Mouse (Mus musculus) MEL (cell line): ENCODE measurements around the gene Pdia6. TPM values are rescaled to one million over a fixed set of nuclear protein-coding genes. Genes with fewer than 3 reads are reported as not detected.

Source experiments
- DNase-seq: peaks from one replicate; pipeline ENCODE4 v3.0.0; 2011; ENCODE audit warnings: low read depth, low spot score
- H3K27ac ChIP-seq: 2 replicates; pipeline ENCODE4 v1.5.1; 2012; ENCODE audit warnings: low read depth, mild to moderate bottlenecking, control low read depth, low read length, moderate library complexity; ENCODE audit not compliant: control insufficient read depth
- H3K27me3 ChIP-seq, 2 experiments: fragments of 150-350 bp in 1 of 2; sonication (generic) in 1 of 2; 2 replicates each; pipeline ENCODE4 v1.6.1; 2012; ENCODE audit warnings: low read length in 2 of 2, mild to moderate bottlenecking in 2 of 2, improper control_type of control experiment in 1 of 2, moderate library complexity in 1 of 2; ENCODE audit not compliant: insufficient read depth in 2 of 2, control insufficient read depth in 1 of 2
- H3K36me3 ChIP-seq, 2 experiments: 2 replicates each; pipeline ENCODE4 v1.6.1; 2012 to 2014; ENCODE audit warnings: low read length in 2 of 2, improper control_type of control experiment in 1 of 2, inconsistent platforms in 1 of 2, mild to moderate bottlenecking in 1 of 2; ENCODE audit not compliant: insufficient read depth in 2 of 2, control insufficient read depth in 1 of 2
- H3K4me1 ChIP-seq, 2 experiments: fragments of 150-350 bp in 1 of 2; sonication (generic) in 1 of 2; 2 replicates each; pipeline ENCODE4 v1.6.1; 2012; ENCODE audit warnings: low read length in 2 of 2, improper control_type of control experiment in 1 of 2, mild to moderate bottlenecking in 1 of 2; ENCODE audit not compliant: insufficient read depth in 2 of 2, control insufficient read depth in 1 of 2
- H3K4me3 ChIP-seq, 2 experiments: fragments of 150-350 bp in 1 of 2; sonication (generic) in 1 of 2; 2 replicates each; pipeline ENCODE4 v1.5.1; 2012; ENCODE audit warnings: low read depth in 2 of 2, low read length in 2 of 2, mild to moderate bottlenecking in 2 of 2, moderate library complexity in 2 of 2, control low read depth in 1 of 2, improper control_type of control experiment in 1 of 2; ENCODE audit not compliant: control insufficient read depth in 1 of 2, insufficient read depth in 1 of 2
- H3K79me2 ChIP-seq: 2 replicates; pipeline ENCODE4 v1.6.1; 2012; ENCODE audit warnings: mild to moderate bottlenecking, low read length, moderate library complexity; ENCODE audit not compliant: control insufficient read depth, poor library complexity, insufficient read depth
- H3K9ac ChIP-seq: 2 replicates; pipeline ENCODE4 v1.6.1; 2012; ENCODE audit warnings: low read depth, mild to moderate bottlenecking, control low read depth, low read length, moderate library complexity; ENCODE audit not compliant: control insufficient read depth, poor library complexity, severe bottlenecking
- H3K9me3 ChIP-seq: fragments of 150-350 bp; sonication (generic); replicated peaks from 2 replicates; pipeline ENCODE4 v1.6.1; 2012; ENCODE audit warnings: mild to moderate bottlenecking, low read length, improper control_type of control experiment, moderate library complexity; ENCODE audit not compliant: insufficient read depth
- CTCF ChIP-seq, 3 experiments: IDR thresholded peaks in 2 of 3; conservative IDR thresholded peaks in 1 of 3; 2 replicates each; pipeline ENCODE4 v1.5.1; 2011 to 2012; ENCODE audit warnings: low read length in 3 of 3, low read depth in 2 of 3, mild to moderate bottlenecking in 2 of 3, improper control_type of control experiment in 1 of 3, inconsistent platforms in 1 of 3, mixed read lengths in 1 of 3, moderate library complexity in 1 of 3; ENCODE audit not compliant: control insufficient read depth in 1 of 3, insufficient read depth in 1 of 3, poor library complexity in 1 of 3, severe bottlenecking in 1 of 3
- ELF1 ChIP-seq: IDR thresholded peaks from 2 replicates; pipeline ENCODE4 v1.6.1; 2014; ENCODE audit warnings: low read depth, mild to moderate bottlenecking, inconsistent platforms, low read length, improper control_type of control experiment, moderate library complexity
- EP300 ChIP-seq, 2 experiments: IDR thresholded peaks; 2 replicates each; pipeline ENCODE4 v1.6.1; 2011; ENCODE audit warnings: improper control_type of control experiment in 2 of 2, low read length in 2 of 2, low read depth in 1 of 2, mild to moderate bottlenecking in 1 of 2
- ETS1 ChIP-seq: IDR thresholded peaks from 2 replicates; pipeline ENCODE4 v1.6.1; 2012; ENCODE audit warnings: low read depth, mild to moderate bottlenecking, inconsistent platforms, low read length, improper control_type of control experiment, moderate library complexity
- HCFC1 ChIP-seq: IDR thresholded peaks from 2 replicates; pipeline ENCODE4 v1.6.1; 2012; ENCODE audit warnings: low read depth, mild to moderate bottlenecking, inconsistent platforms, low read length, improper control_type of control experiment, moderate library complexity
- JUND ChIP-seq: IDR thresholded peaks from 2 replicates; pipeline ENCODE4 v1.6.1; 2011; ENCODE audit warnings: low read depth, mild to moderate bottlenecking, improper control_type of control experiment, low read length
- MAX ChIP-seq: IDR thresholded peaks from 2 replicates; pipeline ENCODE4 v1.6.1; 2011; ENCODE audit warnings: low read length, improper control_type of control experiment
- MXI1 ChIP-seq: IDR thresholded peaks from 2 replicates; pipeline ENCODE4 v1.6.1; 2011; ENCODE audit warnings: mild to moderate bottlenecking, low read depth, low read length, improper control_type of control experiment
- MYB ChIP-seq: IDR thresholded peaks from 2 replicates; pipeline ENCODE4 v1.6.1; 2011; ENCODE audit warnings: mild to moderate bottlenecking, low read depth, low read length, improper control_type of control experiment
- NRF1 ChIP-seq: IDR thresholded peaks from 2 replicates; pipeline ENCODE4 v1.6.1; 2014; ENCODE audit warnings: low read depth, mild to moderate bottlenecking, inconsistent platforms, low read length, improper control_type of control experiment, moderate library complexity; ENCODE audit not compliant: poor library complexity, insufficient read depth, severe bottlenecking
- POLR2A ChIP-seq, 2 experiments: IDR thresholded peaks; 2 replicates each; pipeline ENCODE4 v1.6.1; 2011 to 2012; ENCODE audit warnings: low read length in 2 of 2, mild to moderate bottlenecking in 2 of 2, control low read depth in 1 of 2, improper control_type of control experiment in 1 of 2, low read depth in 1 of 2, moderate library complexity in 1 of 2; ENCODE audit not compliant: control insufficient read depth in 1 of 2, insufficient read depth in 1 of 2, poor library complexity in 1 of 2
- SMC3 ChIP-seq: IDR thresholded peaks from 2 replicates; pipeline ENCODE4 v1.6.1; 2011; ENCODE audit warnings: low read depth, low read length, improper control_type of control experiment
- TBP ChIP-seq: IDR thresholded peaks from 2 replicates; pipeline ENCODE4 v1.8.0; 2011; ENCODE audit warnings: low read depth, low read length, improper control_type of control experiment
- USF1 ChIP-seq: IDR thresholded peaks from 2 replicates; pipeline ENCODE4 v1.6.1; 2014; ENCODE audit warnings: low read depth, mild to moderate bottlenecking, inconsistent platforms, low read length, improper control_type of control experiment, moderate library complexity
- USF2 ChIP-seq, 2 experiments: IDR thresholded peaks; 2 replicates each; pipeline ENCODE4 v1.6.1; 2011 to 2012; ENCODE audit warnings: improper control_type of control experiment in 2 of 2, low read length in 2 of 2, borderline replicate concordance in 1 of 2, inconsistent platforms in 1 of 2, low read depth in 1 of 2, mild to moderate bottlenecking in 1 of 2; ENCODE audit not compliant: insufficient read depth in 1 of 2
- ZKSCAN1 ChIP-seq: IDR thresholded peaks from 2 replicates; pipeline ENCODE4 v1.6.1; 2012; ENCODE audit warnings: low read depth, mild to moderate bottlenecking, inconsistent platforms, low read length, improper control_type of control experiment, moderate library complexity
- ZMIZ1 ChIP-seq: IDR thresholded peaks from 2 replicates; pipeline ENCODE4 v1.6.1; 2012; ENCODE audit warnings: low read depth, mild to moderate bottlenecking, inconsistent platforms, low read length, improper control_type of control experiment, moderate library complexity
- ZNF384 ChIP-seq: IDR thresholded peaks from 2 replicates; pipeline ENCODE4 v1.6.1; 2012; ENCODE audit warnings: low read depth, mild to moderate bottlenecking, inconsistent platforms, low read length, improper control_type of control experiment
- polyA plus RNA-seq, 2 experiments: library from polyadenylated mRNA; stranded (reverse) in 1 of 2; unstranded in 1 of 2; fragments of >175 nt in 1 of 2; fragments of >200 nt in 1 of 2; gene quantifications; 2 replicates each; pipeline versions ENCODE4 v1.2.1 to v1.2.4; 2012; ENCODE audit warnings: low replicate concordance in 2 of 2, low read depth in 1 of 2; ENCODE audit not compliant: insufficient read length in 2 of 2, insufficient read depth in 1 of 2, missing spikeins in 1 of 2
- total RNA-seq: library from RNA; depleted of rRNA; stranded (reverse); fragments of 300-350 nt; gene quantifications from 2 replicates; pipeline ENCODE4 v1.2.3, GENCODE M21; 2012

The Pdia6 gene
- total and polyA plus RNA-seq, 3 experiments, result 321 to 373 TPM; not detected in 1

- Histone ChIP-seq H3K9ac (no peak overlapping the region), H3K27me3 (no peaks in the 10 kb centered on the region; a peak in 1 of 4 replicates), H3K27ac (no peak overlapping the region), H3K79me2 (no peaks in the 10 kb centered on the region), H3K36me3 (no peaks in the 10 kb centered on the region)
- TF ChIP-seq MXI1 (no peak), EP300 (IDR thresholded peaks at IDR 0.05; ENCODE audit: low read depth in 1 of 2, low read length in 2 of 2) (no peak), MYB (no peak), TBP (no peak), USF2 (IDR thresholded peaks at IDR 0.05; ENCODE audit: borderline replicate concordance in 1 of 2, insufficient read depth in 1 of 2, low read depth in 1 of 2, low read length in 2 of 2) (no peak), NRF1 (no peak), POLR2A (IDR thresholded peaks at IDR 0.05; ENCODE audit: control insufficient read depth in 1 of 2, insufficient read depth in 1 of 2, low read depth in 1 of 2, low read length in 2 of 2, poor library complexity in 1 of 2) (no peak), MAX (no peak), ETS1 (no peak), ELF1 (no peak), USF1 (no peak)
- TF ChIP-seq, all 39 proteins: peak for 0
- Histone ChIP-seq H3K4me3 (no peak overlapping the region), H3K4me1 (no peaks in the 10 kb centered on the region), H3K9me3 (no peaks in the 10 kb centered on the region)
- DNase-seq, result no peak
Observed at GRCm38 (mm10) chr12:17290569-17290968, 24.2 kb downstream of the Pdia6 start.

GRCm38 (mm10) chr12:17296899-17297298, 30.6 kb downstream of the Pdia6 start:
- no peaks in the 10 kb centered on the region for H3K4me1 ChIP-seq
- H3K4me3 ChIP-seq, result no peak overlapping the region
- DNase-seq, result no peak
- H3K79me2 ChIP-seq, result no peaks in the 10 kb centered on the region
- no peak for TF ChIP-seq ZNF384
- no peak for TF ChIP-seq TBP
- no peak for TF ChIP-seq NRF1
- no peak for TF ChIP-seq JUND
- no peak for TF ChIP-seq MYB
- TF ChIP-seq HCFC1, result no peak
- no peak for TF ChIP-seq ZKSCAN1
- no peak for TF ChIP-seq USF1
- TF ChIP-seq SMC3, result no peak
- no peak for TF ChIP-seq CTCF (IDR thresholded peaks at IDR 0.05 in 2 of 3, conservative IDR thresholded peaks at IDR 0.05 in 1 of 3; ENCODE audit: control insufficient read depth in 1 of 3, insufficient read depth in 1 of 3, low read depth in 2 of 3, low read length in 3 of 3, poor library complexity in 1 of 3, severe bottlenecking in 1 of 3)
- TF ChIP-seq ZMIZ1, result no peak
- no peaks in the 10 kb centered on the region for H3K9me3 ChIP-seq
- no peak overlapping the region for H3K9ac ChIP-seq
- no peaks in the 10 kb centered on the region; a peak in 2 of 4 replicates for H3K27me3 ChIP-seq
- no peaks in the 10 kb centered on the region for H3K36me3 ChIP-seq
- H3K27ac ChIP-seq, result no peak overlapping the region
